Mouse (Mus musculus): Measurements from ENCODE around the gene Gm21970. TPM values are rescaled to one million over a fixed set of nuclear protein-coding genes. Genes with fewer than 3 reads are reported as not detected.

The Gm21970 gene
- polyA plus RNA-seq, 1 experiment from 2014 or later = not detected

GRCm38 (mm10) chr16:91373473-91374252 lies 17.9 kb upstream of the Gm21970 start:
- no peak for ATAC-seq (ENCODE audit: insufficient number of reproducible peaks, low FRiP score, low TSS enrichment, low read depth)
- peaks cover 29% of the 10 kb centered on the region for H3K4me1 ChIP-seq
- no peaks in the 10 kb centered on the region for H3K27me3 ChIP-seq
- no peaks in the 10 kb centered on the region for H3K9me3 ChIP-seq (replicated peaks)
- peak overlapping the region; percentile 88 for H3K9ac ChIP-seq
- H3K27ac ChIP-seq (replicated peaks) = peak overlapping the region; percentile 95
- H3K4me3 ChIP-seq (replicated peaks) = peak overlapping the region; percentile 98
- 35% methylated on average over 13 of the region's 13 CpGs for WGBS
- H3K36me3 ChIP-seq = no peaks in the 10 kb centered on the region
- peak overlapping the region; percentile 76 for H3K4me2 ChIP-seq (replicated peaks)

GRCm38 (mm10) chr16:91374253-91374634 lies 17.3 kb upstream of the Gm21970 start:
- no peak overlapping the region for H3K9ac ChIP-seq
- peak overlapping the region; percentile 98; the same call in 1 of the 2 replicates for H3K4me3 ChIP-seq (replicated peaks)
- 81% methylated on average over 3 of the region's 3 CpGs for WGBS
- H3K27me3 ChIP-seq = no peaks in the 10 kb centered on the region
- H3K27ac ChIP-seq (replicated peaks) = no peak overlapping the region
- H3K4me1 ChIP-seq = peaks cover 34% of the 10 kb centered on the region
- ATAC-seq (ENCODE audit: insufficient number of reproducible peaks, low FRiP score, low TSS enrichment, low read depth) = no peak
- peak overlapping the region; percentile 76; the same call in 1 of the 2 replicates for H3K4me2 ChIP-seq (replicated peaks)
- no peaks in the 10 kb centered on the region for H3K9me3 ChIP-seq (replicated peaks)
- H3K36me3 ChIP-seq = no peaks in the 10 kb centered on the region

GRCm38 (mm10) chr16:91376701-91377100 lies 14.8 kb upstream of the Gm21970 start:
- WGBS = 88% methylated on average over 10 of the region's 10 CpGs
- H3K9ac ChIP-seq = no peak overlapping the region
- no peaks in the 10 kb centered on the region for H3K36me3 ChIP-seq
- no peaks in the 10 kb centered on the region for H3K9me3 ChIP-seq (replicated peaks)
- H3K27ac ChIP-seq (replicated peaks) = no peak overlapping the region
- H3K4me1 ChIP-seq = peaks cover 40% of the 10 kb centered on the region
- no peaks in the 10 kb centered on the region for H3K27me3 ChIP-seq
- ATAC-seq (ENCODE audit: insufficient number of reproducible peaks, low FRiP score, low TSS enrichment, low read depth) = no peak
- no peak overlapping the region for H3K4me2 ChIP-seq (replicated peaks)
- no peak overlapping the region for H3K4me3 ChIP-seq (replicated peaks)

GRCm38 (mm10) chr16:91378431-91378986 lies 13.0 kb upstream of the Gm21970 start:
- H3K4me1 ChIP-seq = peaks cover 34% of the 10 kb centered on the region
- no peaks in the 10 kb centered on the region for H3K9me3 ChIP-seq (replicated peaks)
- 24% methylated on average over 17 of the region's 17 CpGs for WGBS
- peak overlapping the region; percentile 29 for H3K4me2 ChIP-seq (replicated peaks)
- no peaks in the 10 kb centered on the region for H3K27me3 ChIP-seq
- H3K4me3 ChIP-seq (replicated peaks) = 0 out of 2 replicates have a peak overlapping the region, but pooled peaks have one; percentile 7
- ATAC-seq (ENCODE audit: insufficient number of reproducible peaks, low FRiP score, low TSS enrichment, low read depth) = no peak
- H3K36me3 ChIP-seq = peaks cover under 1% of the 10 kb centered on the region
- peak overlapping the region; percentile 68 for H3K27ac ChIP-seq (replicated peaks)
- no peak overlapping the region for H3K9ac ChIP-seq

GRCm38 (mm10) chr16:91378991-91379390 lies 12.5 kb upstream of the Gm21970 start:
- no peak for ATAC-seq (ENCODE audit: insufficient number of reproducible peaks, low FRiP score, low TSS enrichment, low read depth)
- peak overlapping the region; percentile 68 for H3K27ac ChIP-seq (replicated peaks)
- H3K9me3 ChIP-seq (replicated peaks) = no peaks in the 10 kb centered on the region
- H3K4me2 ChIP-seq (replicated peaks) = peak overlapping the region; percentile 29
- 0 out of 2 replicates have a peak overlapping the region, but pooled peaks have one; percentile 7 for H3K4me3 ChIP-seq (replicated peaks)
- WGBS = 21% methylated on average over 9 of the region's 9 CpGs
- H3K4me1 ChIP-seq = peaks cover 29% of the 10 kb centered on the region
- H3K9ac ChIP-seq = no peak overlapping the region
- peaks cover 6% of the 10 kb centered on the region for H3K36me3 ChIP-seq
- no peaks in the 10 kb centered on the region for H3K27me3 ChIP-seq

GRCm38 (mm10) chr16:91379412-91379811 lies 12.1 kb upstream of the Gm21970 start:
- ATAC-seq (ENCODE audit: insufficient number of reproducible peaks, low FRiP score, low TSS enrichment, low read depth) = no peak; the same call in 1 of the 2 replicates
- Histone ChIP-seq H3K4me3 (replicated peaks) (no peak overlapping the region), H3K36me3 (peaks cover 10% of the 10 kb centered on the region), H3K27me3 (no peaks in the 10 kb centered on the region), H3K27ac (replicated peaks) (peak overlapping the region; percentile 68), H3K4me1 (peaks cover 25% of the 10 kb centered on the region), H3K4me2 (replicated peaks) (no peak overlapping the region), H3K9me3 (replicated peaks) (no peaks in the 10 kb centered on the region), H3K9ac (no peak overlapping the region)
- 32% methylated on average over 3 of the region's 3 CpGs for WGBS

- Histone ChIP-seq H3K9ac (no peak overlapping the region), H3K9me3 (replicated peaks) (no peaks in the 10 kb centered on the region), H3K27ac (replicated peaks) (no peak overlapping the region), H3K36me3 (peaks cover 14% of the 10 kb centered on the region), H3K4me2 (replicated peaks) (no peak overlapping the region), H3K4me3 (replicated peaks) (no peak overlapping the region), H3K27me3 (no peaks in the 10 kb centered on the region), H3K4me1 (peaks cover 20% of the 10 kb centered on the region)
- no peak for ATAC-seq (ENCODE audit: insufficient number of reproducible peaks, low FRiP score, low TSS enrichment, low read depth)
- 79% methylated on average over 5 of the region's 5 CpGs for WGBS
Measured at GRCm38 (mm10) chr16:91380151-91380550, 11.4 kb upstream of the Gm21970 start.

- H3K36me3 ChIP-seq = peaks cover 22% of the 10 kb centered on the region
- H3K27me3 ChIP-seq = no peaks in the 10 kb centered on the region
- H3K4me3 ChIP-seq (replicated peaks) = no peak overlapping the region
- H3K4me1 ChIP-seq = peaks cover 20% of the 10 kb centered on the region
- H3K27ac ChIP-seq (replicated peaks) = no peak overlapping the region
- 70% methylated on average over 4 of the region's 4 CpGs for WGBS
- no peak overlapping the region for H3K4me2 ChIP-seq (replicated peaks)
- no peaks in the 10 kb centered on the region for H3K9me3 ChIP-seq (replicated peaks)
- H3K9ac ChIP-seq = no peak overlapping the region
- no peak for ATAC-seq (ENCODE audit: insufficient number of reproducible peaks, low FRiP score, low TSS enrichment, low read depth)
Measured at GRCm38 (mm10) chr16:91381606-91382005, 9.9 kb upstream of the Gm21970 start.

GRCm38 (mm10) chr16:91382261-91382790 lies 9.2 kb upstream of the Gm21970 start:
- ATAC-seq (ENCODE audit: insufficient number of reproducible peaks, low FRiP score, low TSS enrichment, low read depth) = no peak
- Histone ChIP-seq H3K27ac (replicated peaks) (no peak overlapping the region), H3K36me3 (peaks cover 29% of the 10 kb centered on the region), H3K9me3 (replicated peaks) (no peaks in the 10 kb centered on the region), H3K4me2 (replicated peaks) (no peak overlapping the region), H3K4me3 (replicated peaks) (no peak overlapping the region), H3K9ac (no peak overlapping the region), H3K4me1 (peaks cover 20% of the 10 kb centered on the region), H3K27me3 (no peaks in the 10 kb centered on the region)
- WGBS = 77% methylated on average over 9 of the region's 9 CpGs

- 91% methylated on average over 4 of the region's 4 CpGs for WGBS
Measured at GRCm38 (mm10) chr16:91384221-91384620, 7.3 kb upstream of the Gm21970 start.

GRCm38 (mm10) chr16:91385621-91386020 lies 5.9 kb upstream of the Gm21970 start:
- WGBS = 47% methylated on average over 10 of the region's 10 CpGs
- H3K36me3 ChIP-seq = peaks cover 51% of the 10 kb centered on the region
- H3K4me3 ChIP-seq (replicated peaks) = no peak overlapping the region
- no peak overlapping the region for H3K27ac ChIP-seq (replicated peaks)
- ATAC-seq (ENCODE audit: insufficient number of reproducible peaks, low FRiP score, low TSS enrichment, low read depth) = no peak
- no peaks in the 10 kb centered on the region; the same call in 1 of the 2 replicates for H3K9me3 ChIP-seq (replicated peaks)
- H3K27me3 ChIP-seq = no peaks in the 10 kb centered on the region
- 0 out of 2 replicates have a peak, but pooled peaks cover 2% of the 10 kb centered on the region for H3K4me1 ChIP-seq
- H3K4me2 ChIP-seq (replicated peaks) = no peak overlapping the region
- H3K9ac ChIP-seq = no peak overlapping the region

More at GRCm38 (mm10) chr16:91384221-91384620, 7.3 kb upstream of the Gm21970 start:
- Histone ChIP-seq H3K27me3 (no peaks in the 10 kb centered on the region), H3K36me3 (peaks cover 45% of the 10 kb centered on the region), H3K27ac (replicated peaks) (no peak overlapping the region), H3K4me3 (replicated peaks) (no peak overlapping the region), H3K9me3 (replicated peaks) (no peaks in the 10 kb centered on the region), H3K4me2 (replicated peaks) (no peak overlapping the region), H3K9ac (no peak overlapping the region), H3K4me1 (peaks cover 6% of the 10 kb centered on the region)
- ATAC-seq (ENCODE audit: insufficient number of reproducible peaks, low FRiP score, low TSS enrichment, low read depth) = no peak
